Mouse (Mus musculus) CH12.LX (cell line): ENCODE measurements at regions not wholly inside any gene's neighbourhood (a gene's known extent, or its start where the extent isn't known, plus 50 kb on each side); places are given as distances from the start of the nearest gene placed in this dataset.

Experiments used
- DNase-seq: peaks from one replicate; pipeline ENCODE4 v3.0.0-alpha.2; 2013; ENCODE audit errors: extremely low read depth
- H3K27ac ChIP-seq: 2 replicates; pipeline ENCODE4 v1.5.1; 2012; ENCODE audit warnings: low read depth, mild to moderate bottlenecking, control low read depth, moderate library complexity; ENCODE audit not compliant: insufficient read depth
- H3K27me3 ChIP-seq: replicated peaks from 2 replicates; pipeline ENCODE3; 2012; ENCODE audit warnings: inconsistent platforms
- H3K36me3 ChIP-seq, 2 experiments: replicated peaks in 1 of 2; 2 replicates each; pipeline versions ENCODE3 to v1.6.1; 2012; ENCODE audit warnings: inconsistent platforms in 1 of 2, low read length in 1 of 2, mild to moderate bottlenecking in 1 of 2, mixed read lengths in 1 of 2, moderate library complexity in 1 of 2; ENCODE audit not compliant: control insufficient read depth in 1 of 2, insufficient read depth in 1 of 2
- H3K4me1 ChIP-seq, 2 experiments: 2 replicates each; pipeline ENCODE4 v1.6.1; 2012; ENCODE audit warnings: inconsistent platforms in 1 of 2, moderate library complexity in 1 of 2; ENCODE audit not compliant: insufficient read depth in 2 of 2, control insufficient read depth in 1 of 2
- H3K4me2 ChIP-seq: 2 replicates; pipeline ENCODE4 v1.6.1; 2012; ENCODE audit warnings: low read depth, mild to moderate bottlenecking, control low read depth; ENCODE audit not compliant: poor library complexity, insufficient read depth, severe bottlenecking
- H3K4me3 ChIP-seq, 3 experiments: fragments of 150-350 bp in 1 of 3; sonication (generic) in 1 of 3; replicated peaks in 1 of 3; 2 replicates each; pipeline versions ENCODE3 to v1.5.1; 2011 to 2012; ENCODE audit warnings: low read depth in 2 of 3, low read length in 2 of 3, mild to moderate bottlenecking in 2 of 3, moderate library complexity in 2 of 3, control low read depth in 1 of 3, improper control_type of control experiment in 1 of 3, inconsistent platforms in 1 of 3, mixed read lengths in 1 of 3; ENCODE audit not compliant: poor library complexity in 1 of 3
- H3K79me2 ChIP-seq: replicated peaks from 2 replicates; pipeline ENCODE4 v1.6.1; 2012; ENCODE audit warnings: mild to moderate bottlenecking, moderate library complexity; ENCODE audit not compliant: control insufficient read depth, poor library complexity, insufficient read depth, severe bottlenecking; ENCODE audit errors: extremely low read depth
- H3K9ac ChIP-seq: 2 replicates; pipeline ENCODE4 v1.6.1; 2012; ENCODE audit warnings: low read depth, mild to moderate bottlenecking, control low read depth, moderate library complexity; ENCODE audit not compliant: insufficient read depth
- H3K9me3 ChIP-seq: replicated peaks from 2 replicates; pipeline ENCODE3; 2012; ENCODE audit warnings: low read length, inconsistent platforms, mixed read lengths
- BHLHE40 ChIP-seq: IDR thresholded peaks from 2 replicates; pipeline ENCODE4 v1.6.1; 2011; ENCODE audit warnings: mild to moderate bottlenecking, low read depth, low read length, improper control_type of control experiment
- CHD1 ChIP-seq: IDR thresholded peaks from 2 replicates; pipeline ENCODE4 v1.6.1; 2012; ENCODE audit warnings: low read depth, low read length, improper control_type of control experiment, inconsistent platforms
- CHD2 ChIP-seq: IDR thresholded peaks from 2 replicates; pipeline ENCODE4 v1.6.1; 2011; ENCODE audit warnings: low read length, improper control_type of control experiment
- CTCF ChIP-seq, 2 experiments: IDR thresholded peaks in 1 of 2; conservative IDR thresholded peaks in 1 of 2; 2 replicates each; pipeline ENCODE4 v1.5.1; 2011 to 2012; ENCODE audit warnings: low read depth in 2 of 2, low read length in 2 of 2, improper control_type of control experiment in 1 of 2, inconsistent platforms in 1 of 2, mild to moderate bottlenecking in 1 of 2, moderate library complexity in 1 of 2
- EP300 ChIP-seq: IDR thresholded peaks from 2 replicates; pipeline ENCODE4 v1.6.1; 2011; ENCODE audit warnings: low read length, improper control_type of control experiment
- ETS1 ChIP-seq: conservative IDR thresholded peaks from 2 replicates; pipeline ENCODE4 v1.6.1; 2012; ENCODE audit warnings: low read depth, mild to moderate bottlenecking, inconsistent platforms, low read length, improper control_type of control experiment, moderate library complexity
- HCFC1 ChIP-seq: IDR thresholded peaks from 2 replicates; pipeline ENCODE4 v1.6.1; 2012; ENCODE audit warnings: low read depth, mild to moderate bottlenecking, inconsistent platforms, low read length, improper control_type of control experiment
- JUN ChIP-seq: IDR thresholded peaks from 2 replicates; pipeline ENCODE4 v1.6.1; 2011; ENCODE audit warnings: low read depth, mild to moderate bottlenecking, low read length, improper control_type of control experiment, moderate library complexity; ENCODE audit not compliant: insufficient read depth
- JUND ChIP-seq: conservative IDR thresholded peaks from 2 replicates; pipeline ENCODE4 v1.6.1; 2011; ENCODE audit warnings: low read depth, low read length, improper control_type of control experiment
- KAT2A ChIP-seq: IDR thresholded peaks from 2 replicates; pipeline ENCODE4 v1.6.1; 2012; ENCODE audit warnings: low read length, improper control_type of control experiment, inconsistent platforms; ENCODE audit not compliant: insufficient replicate concordance
- MAFK ChIP-seq: IDR thresholded peaks from 2 replicates; pipeline ENCODE4 v1.6.1; 2011; ENCODE audit warnings: low read length, improper control_type of control experiment; ENCODE audit not compliant: insufficient replicate concordance
- MAX ChIP-seq: IDR thresholded peaks from 2 replicates; pipeline ENCODE4 v1.6.1; 2011; ENCODE audit warnings: low read length, improper control_type of control experiment
- MEF2A ChIP-seq: IDR thresholded peaks from 2 replicates; pipeline ENCODE4 v1.6.1; 2014; ENCODE audit warnings: low read depth, mild to moderate bottlenecking, inconsistent platforms, low read length, improper control_type of control experiment, borderline replicate concordance
- MXI1 ChIP-seq: IDR thresholded peaks from 2 replicates; pipeline ENCODE4 v1.6.1; 2011; ENCODE audit warnings: mild to moderate bottlenecking, low read depth, low read length, improper control_type of control experiment
- NELFE ChIP-seq: IDR thresholded peaks from 2 replicates; pipeline ENCODE4 v1.6.1; 2011; ENCODE audit warnings: low read depth, low read length, improper control_type of control experiment
- RAD21 ChIP-seq: IDR thresholded peaks from 2 replicates; pipeline ENCODE4 v1.6.1; 2011; ENCODE audit warnings: low read depth, mild to moderate bottlenecking, low read length, improper control_type of control experiment, moderate library complexity
- RCOR1 ChIP-seq: conservative IDR thresholded peaks from 2 replicates; pipeline ENCODE4 v1.6.1; 2012; ENCODE audit warnings: low read depth, mild to moderate bottlenecking, inconsistent platforms, low read length, improper control_type of control experiment
- SIN3A ChIP-seq: IDR thresholded peaks from 2 replicates; pipeline ENCODE4 v1.6.1; 2012; ENCODE audit warnings: low read length, improper control_type of control experiment, inconsistent platforms
- UBTF ChIP-seq: IDR thresholded peaks from 2 replicates; pipeline ENCODE4 v1.6.1; 2012; ENCODE audit warnings: low read depth, mild to moderate bottlenecking, inconsistent platforms, low read length, improper control_type of control experiment, moderate library complexity
- USF1 ChIP-seq: IDR thresholded peaks from 2 replicates; pipeline ENCODE4 v1.6.1; 2014; ENCODE audit warnings: low read depth, mild to moderate bottlenecking, inconsistent platforms, low read length, improper control_type of control experiment
- USF2 ChIP-seq: conservative IDR thresholded peaks from 2 replicates; pipeline ENCODE4 v1.6.1; 2011; ENCODE audit warnings: low read depth, low read length, improper control_type of control experiment
- ZC3H11A ChIP-seq: IDR thresholded peaks from 2 replicates; pipeline ENCODE4 v1.6.1; 2012; ENCODE audit warnings: low read depth, mild to moderate bottlenecking, inconsistent platforms, low read length, improper control_type of control experiment
- ZMIZ1 ChIP-seq: IDR thresholded peaks from 2 replicates; pipeline ENCODE4 v1.6.1; 2012; ENCODE audit warnings: low read depth, mild to moderate bottlenecking, inconsistent platforms, low read length, improper control_type of control experiment
- dilution Hi-C: fragments of 300-500 bp; cut with MboI; formaldehyde crosslinking; loops from 2 replicates; pipeline ENCODE4 v1.14.3; 2020; ENCODE audit warnings: low sequenced_read_pairs; ENCODE audit not compliant: extremely low pct_unique_long_range_greater_than_20kb, extremely low pct_ligation_motif_present
- in situ Hi-C: fragments of 300-500 bp; cut with MboI; formaldehyde crosslinking; loops from 3 replicates; pipeline ENCODE4 v1.14.3; 2019; ENCODE audit warnings: low sequenced_read_pairs, low pct_ligation_motif_present, low pct_unique_long_range_greater_than_20kb, mixed read lengths

DNA sequence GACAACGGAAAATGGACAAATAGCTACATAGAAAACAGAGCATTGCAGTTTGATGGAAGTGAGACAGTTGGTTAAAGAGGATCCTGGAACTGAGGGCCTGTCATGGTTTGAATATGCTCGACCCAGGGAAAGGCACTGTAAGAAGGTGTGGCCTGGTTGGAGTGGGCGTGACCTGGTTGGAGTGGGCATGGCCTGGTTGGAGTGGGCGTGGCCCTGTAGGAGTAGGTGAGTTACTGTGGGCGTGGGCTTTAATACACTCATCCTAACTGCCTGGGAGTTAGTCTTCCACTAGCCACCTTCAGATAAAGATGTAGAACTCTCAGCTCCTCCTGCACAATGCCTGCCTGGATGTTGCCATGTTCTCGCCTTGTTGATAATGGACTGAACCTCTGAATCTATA, 126.8 kb upstream of the Tbx3 start:
- Histone ChIP-seq H3K9ac (no peak overlapping the region), H3K4me1 (no peaks in the 10 kb centered on the region), H3K9me3 (peaks cover 82% of the 10 kb centered on the region), H3K4me3 (no peak overlapping the region), H3K36me3 (no peaks in the 10 kb centered on the region), H3K27me3 (no peaks in the 10 kb centered on the region), H3K4me2 (no peak overlapping the region)
- in situ Hi-C loops = no loop called here
- dilution Hi-C loops = no loop called here
- no peak for DNase-seq
- no peak for TF ChIP-seq ETS1
- TF ChIP-seq EP300 = no peak
- TF ChIP-seq HCFC1 = no peak
- TF ChIP-seq USF2 = no peak
- no peak for TF ChIP-seq USF1
- TF ChIP-seq JUN = no peak
- no peak for TF ChIP-seq CTCF (conservative IDR thresholded peaks at IDR 0.05 in 1 of 2, IDR thresholded peaks at IDR 0.05 in 1 of 2; ENCODE audit: low read depth in 2 of 2, low read length in 2 of 2)
- TF ChIP-seq RCOR1 = no peak
- no peak for TF ChIP-seq UBTF
- no peak for TF ChIP-seq SIN3A
- TF ChIP-seq KAT2A = no peak
- no peak for TF ChIP-seq NELFE
- TF ChIP-seq MXI1 = no peak
- no peak for TF ChIP-seq MAFK
- TF ChIP-seq ZMIZ1 = no peak
- TF ChIP-seq MEF2A = no peak
- TF ChIP-seq, all 38 proteins: peak for 0
- Histone ChIP-seq H3K79me2 (no peaks in the 10 kb centered on the region), H3K27ac (no peak overlapping the region)

- no peaks in the 10 kb centered on the region for H3K79me2 ChIP-seq
- H3K4me3 ChIP-seq = no peak overlapping the region
- dilution Hi-C loops (no loop called here), in situ Hi-C loops (no loop called here)
- peaks cover 85% of the 10 kb centered on the region for H3K9me3 ChIP-seq
- TF ChIP-seq CHD2 (no peak), UBTF (no peak), JUN (no peak), MAX (no peak), MAFK (no peak), JUND (no peak), RAD21 (no peak), MEF2A (no peak), CHD1 (no peak), BHLHE40 (no peak), EP300 (no peak), ZC3H11A (no peak), USF2 (no peak), RCOR1 (no peak)
- no peaks in the 10 kb centered on the region for H3K27me3 ChIP-seq
- H3K27ac ChIP-seq = no peak overlapping the region
- no peaks in the 10 kb centered on the region for H3K36me3 ChIP-seq
- H3K4me2 ChIP-seq = no peak overlapping the region
- no peak for DNase-seq
- no peaks in the 10 kb centered on the region for H3K4me1 ChIP-seq
- H3K9ac ChIP-seq = no peak overlapping the region
Observed at GRCm38 (mm10) chr5:119544681-119545080, 125.8 kb upstream of the Tbx3 start.
